Mouse (Mus musculus) CH12.LX (cell line): ENCODE data around the gene Cct2. TPM values are rescaled to one million over a fixed set of nuclear protein-coding genes. Genes with fewer than 3 reads are reported as not detected.

Experiments used
- DNase-seq: peaks from one replicate; pipeline ENCODE4 v3.0.0-alpha.2; 2013; ENCODE audit errors: extremely low read depth
- H3K27ac ChIP-seq: 2 replicates; pipeline ENCODE4 v1.5.1; 2012; ENCODE audit warnings: low read depth, mild to moderate bottlenecking, control low read depth, moderate library complexity; ENCODE audit not compliant: insufficient read depth
- H3K27me3 ChIP-seq: replicated peaks from 2 replicates; pipeline ENCODE3; 2012; ENCODE audit warnings: inconsistent platforms
- H3K36me3 ChIP-seq, 2 experiments: replicated peaks in 1 of 2; 2 replicates each; pipeline versions ENCODE3 to v1.6.1; 2012; ENCODE audit warnings: inconsistent platforms in 1 of 2, low read length in 1 of 2, mild to moderate bottlenecking in 1 of 2, mixed read lengths in 1 of 2, moderate library complexity in 1 of 2; ENCODE audit not compliant: control insufficient read depth in 1 of 2, insufficient read depth in 1 of 2
- H3K4me1 ChIP-seq, 2 experiments: 2 replicates each; pipeline ENCODE4 v1.6.1; 2012; ENCODE audit warnings: inconsistent platforms in 1 of 2, moderate library complexity in 1 of 2; ENCODE audit not compliant: insufficient read depth in 2 of 2, control insufficient read depth in 1 of 2
- H3K4me2 ChIP-seq: 2 replicates; pipeline ENCODE4 v1.6.1; 2012; ENCODE audit warnings: low read depth, mild to moderate bottlenecking, control low read depth; ENCODE audit not compliant: poor library complexity, insufficient read depth, severe bottlenecking
- H3K4me3 ChIP-seq, 3 experiments: fragments of 150-350 bp in 1 of 3; sonication (generic) in 1 of 3; replicated peaks in 1 of 3; 2 replicates each; pipeline versions ENCODE3 to v1.5.1; 2011 to 2012; ENCODE audit warnings: low read depth in 2 of 3, low read length in 2 of 3, mild to moderate bottlenecking in 2 of 3, moderate library complexity in 2 of 3, control low read depth in 1 of 3, improper control_type of control experiment in 1 of 3, inconsistent platforms in 1 of 3, mixed read lengths in 1 of 3; ENCODE audit not compliant: poor library complexity in 1 of 3
- H3K79me2 ChIP-seq: replicated peaks from 2 replicates; pipeline ENCODE4 v1.6.1; 2012; ENCODE audit warnings: mild to moderate bottlenecking, moderate library complexity; ENCODE audit not compliant: control insufficient read depth, poor library complexity, insufficient read depth, severe bottlenecking; ENCODE audit errors: extremely low read depth
- H3K9ac ChIP-seq: 2 replicates; pipeline ENCODE4 v1.6.1; 2012; ENCODE audit warnings: low read depth, mild to moderate bottlenecking, control low read depth, moderate library complexity; ENCODE audit not compliant: insufficient read depth
- H3K9me3 ChIP-seq: replicated peaks from 2 replicates; pipeline ENCODE3; 2012; ENCODE audit warnings: low read length, inconsistent platforms, mixed read lengths
- CHD1 ChIP-seq: IDR thresholded peaks from 2 replicates; pipeline ENCODE4 v1.6.1; 2012; ENCODE audit warnings: low read depth, low read length, improper control_type of control experiment, inconsistent platforms
- CHD2 ChIP-seq: IDR thresholded peaks from 2 replicates; pipeline ENCODE4 v1.6.1; 2011; ENCODE audit warnings: low read length, improper control_type of control experiment
- CTCF ChIP-seq, 2 experiments: IDR thresholded peaks in 1 of 2; conservative IDR thresholded peaks in 1 of 2; 2 replicates each; pipeline ENCODE4 v1.5.1; 2011 to 2012; ENCODE audit warnings: low read depth in 2 of 2, low read length in 2 of 2, improper control_type of control experiment in 1 of 2, inconsistent platforms in 1 of 2, mild to moderate bottlenecking in 1 of 2, moderate library complexity in 1 of 2
- E2F4 ChIP-seq: IDR thresholded peaks from 2 replicates; pipeline ENCODE4 v1.6.1; 2011; ENCODE audit warnings: low read depth, low read length, improper control_type of control experiment; ENCODE audit not compliant: insufficient replicate concordance
- ELF1 ChIP-seq: IDR thresholded peaks from 2 replicates; pipeline ENCODE4 v1.6.1; 2014; ENCODE audit warnings: low read depth, mild to moderate bottlenecking, inconsistent platforms, low read length, improper control_type of control experiment
- EP300 ChIP-seq: IDR thresholded peaks from 2 replicates; pipeline ENCODE4 v1.6.1; 2011; ENCODE audit warnings: low read length, improper control_type of control experiment
- ETS1 ChIP-seq: conservative IDR thresholded peaks from 2 replicates; pipeline ENCODE4 v1.6.1; 2012; ENCODE audit warnings: low read depth, mild to moderate bottlenecking, inconsistent platforms, low read length, improper control_type of control experiment, moderate library complexity
- GABPA ChIP-seq: IDR thresholded peaks from 2 replicates; pipeline ENCODE4 v1.6.1; 2012; ENCODE audit warnings: low read depth, low read length, improper control_type of control experiment, inconsistent platforms; ENCODE audit not compliant: insufficient replicate concordance
- HCFC1 ChIP-seq: IDR thresholded peaks from 2 replicates; pipeline ENCODE4 v1.6.1; 2012; ENCODE audit warnings: low read depth, mild to moderate bottlenecking, inconsistent platforms, low read length, improper control_type of control experiment
- IRF4 ChIP-seq: IDR thresholded peaks from 2 replicates; pipeline ENCODE4 v1.6.1; 2014; ENCODE audit warnings: low read depth, mild to moderate bottlenecking, inconsistent platforms, low read length, improper control_type of control experiment
- JUND ChIP-seq: conservative IDR thresholded peaks from 2 replicates; pipeline ENCODE4 v1.6.1; 2011; ENCODE audit warnings: low read depth, low read length, improper control_type of control experiment
- MAFK ChIP-seq: IDR thresholded peaks from 2 replicates; pipeline ENCODE4 v1.6.1; 2011; ENCODE audit warnings: low read length, improper control_type of control experiment; ENCODE audit not compliant: insufficient replicate concordance
- MAX ChIP-seq: IDR thresholded peaks from 2 replicates; pipeline ENCODE4 v1.6.1; 2011; ENCODE audit warnings: low read length, improper control_type of control experiment
- MAZ ChIP-seq: IDR thresholded peaks from 2 replicates; pipeline ENCODE4 v1.6.1; 2012; ENCODE audit warnings: low read depth, mild to moderate bottlenecking, inconsistent platforms, low read length, improper control_type of control experiment, moderate library complexity
- MEF2A ChIP-seq: IDR thresholded peaks from 2 replicates; pipeline ENCODE4 v1.6.1; 2014; ENCODE audit warnings: low read depth, mild to moderate bottlenecking, inconsistent platforms, low read length, improper control_type of control experiment, borderline replicate concordance
- MXI1 ChIP-seq: IDR thresholded peaks from 2 replicates; pipeline ENCODE4 v1.6.1; 2011; ENCODE audit warnings: mild to moderate bottlenecking, low read depth, low read length, improper control_type of control experiment
- MYC ChIP-seq: IDR thresholded peaks from 2 replicates; pipeline ENCODE4 v1.6.1; 2011; ENCODE audit warnings: low read depth, mild to moderate bottlenecking, improper control_type of control experiment, low read length
- NELFE ChIP-seq: IDR thresholded peaks from 2 replicates; pipeline ENCODE4 v1.6.1; 2011; ENCODE audit warnings: low read depth, low read length, improper control_type of control experiment
- NRF1 ChIP-seq: IDR thresholded peaks from 2 replicates; pipeline ENCODE4 v1.6.1; 2014; ENCODE audit warnings: low read depth, mild to moderate bottlenecking, inconsistent platforms, low read length, improper control_type of control experiment, moderate library complexity
- PAX5 ChIP-seq: IDR thresholded peaks from 2 replicates; pipeline ENCODE4 v1.6.1; 2012; ENCODE audit warnings: low read length, inconsistent platforms, mixed read lengths
- POLR2A ChIP-seq: IDR thresholded peaks from 2 replicates; pipeline ENCODE4 v1.6.1; 2011; ENCODE audit warnings: low read depth, mild to moderate bottlenecking, improper control_type of control experiment, low read length
- POLR2AphosphoS2 ChIP-seq: IDR thresholded peaks from 2 replicates; pipeline ENCODE4 v1.6.1; 2011; ENCODE audit warnings: low read depth, low read length, improper control_type of control experiment
- RAD21 ChIP-seq: IDR thresholded peaks from 2 replicates; pipeline ENCODE4 v1.6.1; 2011; ENCODE audit warnings: low read depth, mild to moderate bottlenecking, low read length, improper control_type of control experiment, moderate library complexity
- SIN3A ChIP-seq: IDR thresholded peaks from 2 replicates; pipeline ENCODE4 v1.6.1; 2012; ENCODE audit warnings: low read length, improper control_type of control experiment, inconsistent platforms
- SMC3 ChIP-seq: IDR thresholded peaks from 2 replicates; pipeline ENCODE4 v1.6.1; 2011; ENCODE audit warnings: low read depth, low read length, improper control_type of control experiment
- TBP ChIP-seq: conservative IDR thresholded peaks from 2 replicates; pipeline ENCODE4 v1.6.1; 2011; ENCODE audit warnings: low read depth, low read length, improper control_type of control experiment
- TCF12 ChIP-seq: IDR thresholded peaks from 2 replicates; pipeline ENCODE4 v1.6.1; 2014; ENCODE audit warnings: low read depth, mild to moderate bottlenecking, inconsistent platforms, low read length, improper control_type of control experiment
- UBTF ChIP-seq: IDR thresholded peaks from 2 replicates; pipeline ENCODE4 v1.6.1; 2012; ENCODE audit warnings: low read depth, mild to moderate bottlenecking, inconsistent platforms, low read length, improper control_type of control experiment, moderate library complexity
- USF1 ChIP-seq: IDR thresholded peaks from 2 replicates; pipeline ENCODE4 v1.6.1; 2014; ENCODE audit warnings: low read depth, mild to moderate bottlenecking, inconsistent platforms, low read length, improper control_type of control experiment
- USF2 ChIP-seq: conservative IDR thresholded peaks from 2 replicates; pipeline ENCODE4 v1.6.1; 2011; ENCODE audit warnings: low read depth, low read length, improper control_type of control experiment
- ZKSCAN1 ChIP-seq: IDR thresholded peaks from 2 replicates; pipeline ENCODE4 v1.6.1; 2012; ENCODE audit warnings: low read depth, inconsistent platforms, low read length, improper control_type of control experiment, borderline replicate concordance
- ZMIZ1 ChIP-seq: IDR thresholded peaks from 2 replicates; pipeline ENCODE4 v1.6.1; 2012; ENCODE audit warnings: low read depth, mild to moderate bottlenecking, inconsistent platforms, low read length, improper control_type of control experiment
- ZNF384 ChIP-seq: IDR thresholded peaks from 2 replicates; pipeline ENCODE4 v1.6.1; 2012; ENCODE audit warnings: low read depth, low read length, improper control_type of control experiment, inconsistent platforms
- dilution Hi-C: fragments of 300-500 bp; cut with MboI; formaldehyde crosslinking; loops from 2 replicates; pipeline ENCODE4 v1.14.3; 2020; ENCODE audit warnings: low sequenced_read_pairs; ENCODE audit not compliant: extremely low pct_unique_long_range_greater_than_20kb, extremely low pct_ligation_motif_present
- in situ Hi-C: fragments of 300-500 bp; cut with MboI; formaldehyde crosslinking; loops from 3 replicates; pipeline ENCODE4 v1.14.3; 2019; ENCODE audit warnings: low sequenced_read_pairs, low pct_ligation_motif_present, low pct_unique_long_range_greater_than_20kb, mixed read lengths
- polyA plus RNA-seq: library from polyadenylated mRNA; unstranded; fragments of >175 nt; gene quantifications from 2 replicates; pipeline ENCODE4 v1.2.1, GENCODE M21; 2012; ENCODE audit warnings: low read depth; ENCODE audit not compliant: insufficient read length
- total RNA-seq, 2 experiments: library from RNA; depleted of rRNA; stranded (reverse); fragments of 300-350 nt in 1 of 2; fragments of >200 nt in 1 of 2; gene quantifications; 2 replicates each; pipeline ENCODE4 v1.2.3; 2012 to 2014

Gene Cct2
- total and polyA plus RNA-seq, 3 experiments, result 448 to 901 (median 889) TPM

- no peak for DNase-seq
- H3K9ac ChIP-seq, result no peak overlapping the region
- peaks cover 0 to 2% of the 10 kb centered on the region in 2 experiments for H3K36me3 ChIP-seq
- H3K79me2 ChIP-seq, result no peaks in the 10 kb centered on the region
- H3K27ac ChIP-seq, result no peak overlapping the region
- no peaks in the 10 kb centered on the region for H3K27me3 ChIP-seq
- TF ChIP-seq SMC3 (peak; percentile 37; the same call in 1 of the 2 replicates), IRF4 (no peak), MXI1 (no peak), CTCF (conservative IDR thresholded peaks at IDR 0.05 in 1 of 2, IDR thresholded peaks at IDR 0.05 in 1 of 2; ENCODE audit: low read depth in 2 of 2, low read length in 2 of 2) (peak in 1 of 2 experiments; percentile 58; a peak in 2 of 4 replicates), MEF2A (no peak), RAD21 (peak; percentile 48), HCFC1 (no peak)
- in situ Hi-C loops (loop anchor here (25.0 kb wide), 1 partner anchor 703 kb away; no protein-coding TSS in a partner anchor), dilution Hi-C loops (no loop called here)
- H3K4me1 ChIP-seq, result no peaks in the 10 kb centered on the region
- no peak overlapping the region for H3K4me2 ChIP-seq
- H3K4me3 ChIP-seq, result no peak overlapping the region
- no peaks in the 10 kb centered on the region for H3K9me3 ChIP-seq
Observed at GRCm38 (mm10) chr10:117040355-117040754, 23.3 kb downstream of the Cct2 start.

- no peak overlapping the region for H3K9ac ChIP-seq
- peaks cover 2% of the 10 kb centered on the region in 2 experiments; a peak in 1 of 4 replicates for H3K4me1 ChIP-seq
- no peak overlapping the region for H3K4me3 ChIP-seq
- no peaks in the 10 kb centered on the region for H3K9me3 ChIP-seq
- peak; percentile 89 for DNase-seq
- in situ Hi-C loops (loop anchor here (10.0 to 25.0 kb wide), 2 partner anchors 59 to 696 kb away; partner anchors contain the start of gene Gm10271), dilution Hi-C loops (no loop called here)
- H3K27ac ChIP-seq, result no peak overlapping the region
- no peaks in the 10 kb centered on the region for H3K36me3 ChIP-seq
- peak overlapping the region; percentile 70 for H3K4me2 ChIP-seq
- peaks cover 1% of the 10 kb centered on the region for H3K27me3 ChIP-seq
- no peaks in the 10 kb centered on the region for H3K79me2 ChIP-seq
- TF ChIP-seq ZKSCAN1 (no peak), NELFE (no peak), NRF1 (no peak), E2F4 (no peak), SIN3A (no peak), RAD21 (peak; percentile 89), USF2 (no peak), MYC (no peak), MAX (no peak), TBP (no peak), JUND (peak; percentile 83), IRF4 (peak; percentile 36; the same call in 1 of the 2 replicates), UBTF (no peak), ZMIZ1 (no peak), CTCF (conservative IDR thresholded peaks at IDR 0.05 in 1 of 2, IDR thresholded peaks at IDR 0.05 in 1 of 2; ENCODE audit: low read depth in 2 of 2, low read length in 2 of 2) (peak; percentile 60 to 94; a peak in 3 of 4 replicates), PAX5 (no peak), EP300 (no peak), SMC3 (peak; percentile 91), ELF1 (no peak), ETS1 (no peak), MXI1 (no peak), USF1 (no peak), GABPA (no peak), POLR2AphosphoS2 (no peak), CHD2 (no peak), MEF2A (peak; percentile 24; the same call in 1 of the 2 replicates), TCF12 (no peak), MAZ (no peak), MAFK (no peak), CHD1 (no peak), POLR2A (no peak), HCFC1 (no peak), ZNF384 (no peak)
Observed at GRCm38 (mm10) chr10:117033785-117034184, 29.8 kb downstream of the Cct2 start.
